Mouse (Mus musculus) kidney, adult 10 weeks (tissue): Measurements from ENCODE around the gene Gm49398. TPM values are rescaled to one million over a fixed set of nuclear protein-coding genes. Genes with fewer than 3 reads are reported as not detected.

Experiments used
- polyA plus RNA-seq: library from polyadenylated mRNA; stranded (reverse); fragments of 350-450 nt; fragmentation: Illumina TruSeq; extraction: RNeasy Lipid Tissue Mini Kit (QIAGEN cat#74804); gene quantifications from one replicate; pipeline ENCODE4 v1.2.3, GENCODE M21; 2014; ENCODE audit warnings: low read depth, low replicate concordance

Gm49398 gene
- polyA plus RNA-seq: not detected

GRCm38 (mm10) chr13:61288739-61289138, at the start of gene Gm49398:
TSS of gene Gm49398 (minus strand) at chr13:61288839.

DNA sequence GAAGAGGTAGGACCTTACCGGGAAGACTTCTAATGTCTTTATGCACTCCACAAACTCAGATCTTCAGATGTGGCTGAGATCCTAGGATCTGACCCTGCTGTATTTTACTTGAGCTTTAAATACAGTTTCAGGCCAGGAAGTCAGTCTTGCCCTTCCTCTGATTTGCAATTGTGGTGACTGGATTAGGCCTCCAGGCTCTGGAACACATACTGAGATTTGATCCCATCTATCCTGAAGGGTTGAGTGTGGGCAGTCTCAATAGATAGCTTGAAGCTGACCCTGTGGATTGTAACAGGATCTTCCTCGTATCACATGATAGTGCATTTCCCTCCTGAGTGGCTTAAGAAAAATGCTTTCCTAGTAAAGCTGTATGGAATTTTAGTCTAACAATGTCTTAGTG, 33.4 kb downstream of the Gm49398 start, which contains the start of gene Cts8:
Gene Cts8, minus strand, starts transcription at position 101 of the 400 bp plus-strand sequence.

GRCm38 (mm10) chr13:61203310-61203709, 85.3 kb downstream of the Gm49398 start, which contains the start of gene Cts6:
TSS of gene Cts6 (minus strand) at chr13:61203410.

Other genes with a start within 250 kb of the Gm49398 start
- not detected for gene Ctsq, start 248.2 kb downstream of the Gm49398 start, polyA plus RNA-seq
- not detected for gene Ctsr, start 124.6 kb downstream of the Gm49398 start, polyA plus RNA-seq
- gene Cts6, start 85.4 kb downstream of the Gm49398 start, polyA plus RNA-seq: not detected
- not detected for gene Cts8, start 33.5 kb downstream of the Gm49398 start, polyA plus RNA-seq
- gene Cts7, start 69.4 kb upstream of the Gm49398 start, polyA plus RNA-seq: not detected